Mouse (Mus musculus) right cerebral cortex, postnatal 25 days (tissue): ENCODE results near the gene Spint5.

ENCODE experiments used
- DNase-seq: peaks from one replicate; pipeline ENCODE4 v3.0.0; 2022

The Spint5 gene

DNA sequence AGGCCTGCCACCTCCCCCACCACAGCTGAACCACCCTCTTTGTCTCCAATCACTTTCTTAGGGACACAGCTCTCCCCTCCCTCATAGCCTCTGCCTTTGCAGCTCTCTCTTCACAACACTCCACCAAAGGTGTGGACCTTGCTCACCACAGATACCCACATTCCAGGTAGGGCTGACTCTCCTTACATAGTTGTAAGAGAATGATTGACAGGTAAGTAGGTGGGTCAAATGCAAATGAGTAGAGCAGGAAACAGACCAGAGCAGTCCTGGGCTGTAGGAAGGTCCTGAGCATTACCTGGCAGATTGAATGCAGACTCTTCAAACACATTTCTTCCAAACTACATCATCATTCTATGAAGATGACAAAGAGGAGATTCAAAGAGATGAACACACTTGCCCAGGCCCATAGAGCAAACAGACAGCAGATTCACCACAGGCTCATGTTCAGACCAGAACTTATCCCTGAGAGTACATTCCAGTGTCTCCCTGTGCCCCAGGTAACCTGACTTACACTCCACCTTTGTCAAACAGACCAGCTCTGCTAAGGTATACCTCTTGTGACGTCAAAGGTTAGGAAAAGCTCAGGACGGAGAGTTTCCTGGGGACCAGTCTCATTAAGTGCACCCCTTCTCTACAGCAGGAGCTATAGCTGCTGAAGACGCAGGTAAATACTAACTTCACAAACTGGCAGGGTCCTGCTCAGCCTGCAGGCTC, 22.4 kb downstream of the Spint5 start:
- no peak for DNase-seq

DNA sequence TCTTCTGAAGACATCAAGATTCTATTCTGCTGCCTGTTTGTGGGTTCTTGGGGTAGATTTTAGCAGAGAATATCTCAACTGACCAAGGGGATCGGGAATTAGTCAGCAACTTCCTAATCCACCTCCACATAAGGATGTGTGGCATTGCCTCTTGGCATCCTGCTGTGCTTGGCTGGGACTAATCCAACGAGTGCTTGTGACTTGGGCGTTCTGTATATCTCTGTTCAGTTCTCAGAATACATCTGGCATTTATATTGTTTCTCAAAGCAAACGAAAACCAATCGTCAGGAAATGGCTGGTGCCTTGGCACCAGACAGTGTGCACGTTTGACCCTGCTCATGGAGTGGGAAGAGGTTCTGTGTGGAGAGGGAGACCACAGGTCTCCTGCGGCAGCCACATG, 24.8 kb downstream of the Spint5 start:
- no peak for DNase-seq

DNA sequence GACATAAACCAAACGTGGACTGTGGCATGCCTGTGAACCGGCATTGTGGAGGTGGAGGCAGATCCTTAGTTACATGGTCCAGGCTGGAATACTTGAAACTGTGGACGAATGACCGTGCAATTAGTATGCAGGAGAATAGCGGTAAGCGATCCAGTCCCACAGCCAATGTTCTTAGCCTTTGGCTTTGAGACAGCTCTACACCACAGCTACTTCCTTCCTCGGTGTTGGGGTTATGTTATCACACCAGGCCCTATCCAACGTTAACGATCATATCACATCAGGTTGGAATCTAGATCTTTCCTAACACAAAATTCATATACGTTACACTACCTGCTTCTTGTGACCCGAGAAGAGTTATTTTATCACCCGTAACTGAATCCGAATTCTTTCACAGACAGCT, 29.9 kb downstream of the Spint5 start:
- DNase-seq = no peak

DNA sequence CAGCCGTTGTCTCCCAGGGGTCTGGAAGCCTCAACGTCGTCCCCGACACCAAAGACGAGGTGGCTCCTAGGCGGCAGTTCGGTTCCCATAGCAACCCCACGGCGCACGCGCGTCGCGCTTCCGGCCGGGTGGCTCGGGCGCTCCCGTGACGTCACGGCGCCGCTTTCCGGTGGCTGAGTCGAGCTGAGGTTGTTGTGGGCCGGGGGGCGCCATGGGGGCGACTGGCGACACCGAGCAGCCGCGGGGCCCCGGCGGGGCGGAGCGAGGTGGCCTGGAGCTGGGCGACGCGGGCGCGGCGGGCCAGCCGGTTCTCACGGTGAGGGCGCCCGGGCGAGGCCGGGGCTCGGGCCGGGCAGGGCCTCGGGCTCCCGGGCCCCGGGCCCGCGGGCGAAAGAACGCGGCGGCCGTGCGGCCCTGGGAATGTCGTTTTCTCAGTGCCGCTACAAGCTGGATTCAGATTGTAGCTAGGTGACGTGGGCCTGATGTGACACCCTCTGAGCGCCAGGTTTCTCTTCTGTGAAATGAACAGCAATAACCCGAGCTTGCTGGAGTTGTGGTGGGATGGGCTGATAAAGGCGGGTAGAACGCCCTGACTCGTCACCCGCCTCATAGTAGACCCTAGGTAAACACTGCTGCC, 30.9 kb downstream of the Spint5 start, which contains the start of the genes Wfdc3 and Dnttip1:
TSS of gene Wfdc3 (minus strand) at position 89 of the 637 bp plus-strand sequence.
TSS of gene Dnttip1 (plus strand) at position 141 of the 637 bp plus-strand sequence.
- DNase-seq = peak; percentile 95

DNA sequence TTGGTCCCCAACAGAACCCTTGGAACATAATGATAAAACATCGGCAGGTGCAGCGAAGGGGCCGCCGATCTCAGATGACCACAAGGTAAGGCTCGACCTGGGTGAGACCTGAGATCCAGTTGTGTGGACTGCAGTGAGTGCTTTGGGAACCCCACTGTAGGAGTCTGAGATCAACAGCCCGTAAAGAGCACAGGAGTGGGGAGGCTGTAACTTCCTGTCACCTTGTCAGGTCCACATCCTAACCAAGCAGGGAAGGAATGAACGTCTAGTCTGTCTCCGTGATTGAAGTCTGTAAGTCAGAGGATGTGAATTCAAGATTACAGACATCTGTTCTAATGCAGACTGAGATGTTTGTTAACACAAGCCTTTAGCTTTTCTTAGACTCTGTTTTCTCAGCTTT, 31.6 kb downstream of the Spint5 start:
- DNase-seq = no peak

DNA sequence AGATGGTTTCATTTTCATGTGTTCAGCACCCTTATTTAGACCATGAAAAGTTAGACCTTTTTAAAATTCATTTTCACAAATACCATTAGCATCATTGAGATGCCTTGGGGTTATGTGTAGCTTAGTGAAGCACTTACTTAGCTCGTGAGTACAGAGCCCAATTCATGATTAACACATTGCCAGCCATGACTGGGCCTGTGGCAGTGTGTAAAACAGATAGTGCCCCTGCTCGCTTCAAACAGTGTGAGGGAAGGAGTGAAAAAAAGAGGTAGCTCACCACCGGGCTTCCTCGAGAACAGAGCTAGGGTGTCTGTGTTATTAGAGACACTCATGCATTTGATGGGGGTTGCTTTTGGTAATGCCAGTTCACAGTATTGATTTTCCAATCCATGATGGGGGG, 33.1 kb downstream of the Spint5 start:
- no peak for DNase-seq

DNA sequence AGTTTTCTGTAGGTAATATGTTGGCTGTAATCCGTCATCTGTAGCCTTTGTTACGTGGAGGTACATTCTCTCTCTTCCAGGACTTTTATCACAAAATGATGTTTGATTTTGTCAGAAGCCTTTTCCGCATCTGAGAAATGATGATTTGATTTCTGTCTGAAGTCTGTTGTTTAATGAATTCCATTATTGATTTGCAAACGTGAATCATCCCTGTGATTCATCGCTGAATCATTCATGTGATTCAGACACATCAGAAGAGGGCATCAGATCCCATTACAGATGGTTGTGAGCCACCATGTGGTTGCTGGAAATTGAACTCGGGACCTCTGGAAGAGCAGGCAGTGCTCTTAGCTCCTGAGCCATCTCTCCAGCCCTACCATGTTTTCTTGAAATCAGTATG, 33.9 kb downstream of the Spint5 start:
- DNase-seq = no peak

DNA sequence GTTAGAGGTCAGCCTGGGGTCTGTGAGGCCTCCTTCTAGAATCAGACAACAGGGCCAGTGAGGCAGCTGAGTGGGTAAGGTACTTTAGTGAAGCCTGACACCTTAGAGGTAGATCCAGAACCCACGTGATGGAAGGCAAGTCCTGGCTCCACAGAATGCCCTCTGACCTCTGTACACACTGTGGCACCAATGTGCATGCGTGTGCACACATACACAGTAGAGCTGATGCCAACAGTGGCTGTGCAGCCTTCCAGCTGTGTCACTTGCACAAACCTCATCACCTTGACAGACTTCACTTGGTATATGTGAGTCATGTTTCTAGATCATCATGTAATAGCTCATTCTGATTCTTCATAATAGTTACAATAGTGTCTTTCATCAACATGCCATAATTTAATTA, 37.3 kb downstream of the Spint5 start:
- no peak for DNase-seq

DNA sequence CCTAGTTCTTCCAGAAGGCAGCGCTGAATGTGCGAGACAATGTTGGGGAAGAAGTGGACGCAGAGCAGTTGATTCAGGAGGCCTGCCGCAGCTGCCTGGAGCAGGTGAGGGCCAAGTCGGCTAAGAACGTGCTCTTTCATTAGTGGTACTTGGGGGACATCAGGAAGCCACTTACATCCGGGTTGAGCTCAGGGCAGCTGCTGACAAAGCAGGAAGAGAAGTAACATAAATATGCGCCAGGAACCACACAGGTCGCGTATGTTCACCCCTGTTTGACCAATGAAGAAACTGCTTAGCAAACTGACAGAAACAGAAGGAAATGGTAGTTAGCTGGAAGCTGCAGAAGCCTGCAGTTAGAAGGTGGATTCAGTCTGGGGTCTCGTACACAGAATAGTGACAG, 39.0 kb downstream of the Spint5 start:
- no peak for DNase-seq

DNA sequence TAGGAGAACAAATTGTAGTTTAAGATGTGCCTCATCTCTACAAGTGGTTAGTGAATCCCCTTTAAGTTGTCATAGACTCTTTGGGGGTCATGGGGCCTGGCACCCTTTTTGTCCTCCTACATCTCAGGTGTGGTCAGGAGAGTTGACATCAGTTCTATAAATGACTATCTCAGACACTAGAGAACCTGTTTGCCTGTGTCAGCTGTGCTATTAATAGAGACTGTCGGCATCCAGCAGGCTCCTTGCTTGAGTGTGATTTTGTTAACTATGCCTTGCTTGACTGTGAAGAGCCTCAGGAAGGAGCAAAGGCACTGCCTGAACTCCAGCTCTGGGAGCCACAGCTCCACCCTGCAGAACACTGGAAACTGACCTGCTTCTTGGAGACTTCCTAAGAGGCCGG, 39.7 kb downstream of the Spint5 start:
- no peak for DNase-seq

DNA sequence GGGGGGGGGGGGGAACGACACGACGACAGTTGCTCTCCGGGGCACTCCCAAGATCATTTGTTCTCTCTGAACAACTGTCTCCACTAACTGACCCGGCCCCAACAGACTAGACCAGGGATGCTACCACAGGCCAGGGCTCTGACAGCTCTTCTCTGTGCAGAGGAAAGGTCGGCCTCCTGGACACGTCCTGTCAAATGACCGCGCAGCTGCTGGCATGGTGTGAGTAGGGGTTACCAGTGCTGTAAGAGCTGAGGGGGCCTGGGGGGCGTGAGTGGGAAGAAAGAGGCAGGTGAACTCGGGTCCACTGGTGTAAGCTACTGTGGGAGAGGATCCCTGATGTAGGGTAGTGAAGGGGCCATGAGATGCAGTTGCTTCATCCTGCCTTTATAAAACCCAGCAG, 42.7 kb downstream of the Spint5 start:
- DNase-seq = no peak

DNA sequence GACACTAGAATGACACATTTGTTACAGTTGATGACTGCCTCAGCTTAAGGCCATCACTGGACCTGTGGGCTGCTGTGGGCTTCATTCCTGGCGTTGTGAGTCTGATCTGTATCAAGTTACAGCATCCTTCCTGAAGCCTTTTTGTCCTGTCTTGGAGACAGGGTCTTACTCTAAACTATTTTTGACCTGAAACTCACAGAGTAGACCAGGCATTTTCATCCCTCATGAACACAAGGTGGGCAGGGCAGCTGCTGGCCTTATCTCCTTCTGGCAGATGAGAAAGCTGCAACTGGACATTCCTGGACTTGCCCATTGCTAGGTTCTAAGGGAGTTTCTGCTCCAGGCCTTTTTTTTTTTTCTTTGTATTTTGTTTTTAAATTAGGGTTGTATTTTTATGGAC, 43.6 kb downstream of the Spint5 start:
- no peak for DNase-seq

DNA sequence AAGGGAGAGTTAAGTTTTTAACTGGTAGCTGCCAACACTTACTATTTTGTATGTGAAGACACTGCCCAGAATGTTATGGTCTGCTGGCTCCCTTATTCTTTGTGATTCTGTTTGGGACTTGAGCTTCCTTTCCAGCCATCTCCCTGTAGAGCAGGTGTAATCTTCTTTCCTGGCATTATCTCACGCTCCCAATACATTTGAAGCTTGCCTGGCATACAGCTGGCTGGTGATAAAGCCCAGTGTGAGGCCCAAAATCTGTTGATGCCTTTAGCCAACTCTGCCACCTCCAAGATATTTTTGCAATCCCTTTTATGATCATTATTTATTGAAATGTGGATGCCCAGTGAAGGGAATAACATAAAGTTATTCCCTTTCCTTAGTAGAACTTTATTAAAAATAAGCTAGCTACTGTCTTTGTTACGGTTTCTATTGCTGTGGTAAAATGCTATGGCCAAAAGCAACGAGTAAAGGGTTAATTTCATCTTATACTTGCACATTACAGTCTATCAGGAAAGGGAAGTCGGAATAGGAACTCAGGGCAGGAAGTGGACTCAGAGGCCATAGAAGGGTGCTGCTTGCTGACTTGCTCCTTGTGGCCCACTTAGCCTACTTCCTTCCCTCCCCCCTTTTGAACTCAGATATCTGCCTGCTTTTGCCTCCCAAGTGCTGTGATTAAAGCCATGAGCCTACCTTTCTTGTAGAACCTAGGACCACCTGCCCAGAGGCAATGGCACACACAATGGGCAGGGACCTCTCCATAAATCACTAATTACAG, 45.1 kb downstream of the Spint5 start:
- no peak for DNase-seq

DNA sequence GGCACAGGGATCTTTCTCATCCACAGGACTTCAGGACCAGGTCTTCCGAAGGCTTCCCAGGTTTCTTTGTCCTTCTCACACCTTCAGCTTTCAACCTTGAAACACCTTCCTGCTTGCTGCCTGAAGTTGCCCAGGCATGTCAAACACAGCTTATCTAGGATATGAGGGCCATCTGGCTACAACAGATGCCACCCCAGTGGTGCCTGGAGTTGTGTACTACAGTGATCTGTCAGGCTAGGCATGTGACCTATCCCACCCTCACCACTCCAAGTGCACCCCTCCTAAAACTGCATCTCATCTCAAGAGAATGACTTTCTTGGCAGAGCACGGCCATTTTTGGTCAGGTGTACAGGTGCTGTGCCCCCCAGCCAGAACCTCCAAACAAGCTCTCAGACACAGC, 46.4 kb downstream of the Spint5 start:
- no peak for DNase-seq

DNA sequence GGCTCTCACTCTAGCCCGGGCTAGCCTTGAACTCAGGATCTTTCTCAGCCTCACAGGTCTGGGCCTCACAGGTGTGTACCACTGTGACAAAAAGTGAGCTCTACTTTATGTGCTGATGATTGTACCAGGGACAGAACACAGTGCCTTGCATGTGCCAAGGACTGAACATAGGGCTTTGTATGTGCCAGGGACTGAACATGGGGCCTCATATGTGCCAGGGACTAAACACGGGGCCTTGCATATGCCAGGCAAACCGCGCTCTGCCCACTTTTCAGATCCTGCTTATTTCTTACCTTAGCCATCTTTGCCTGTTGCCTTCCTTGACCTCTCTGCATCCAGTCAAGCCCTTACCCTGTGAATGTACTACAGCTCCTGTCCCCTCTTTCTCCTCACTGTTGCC, 46.9 kb downstream of the Spint5 start:
- no peak for DNase-seq

DNA sequence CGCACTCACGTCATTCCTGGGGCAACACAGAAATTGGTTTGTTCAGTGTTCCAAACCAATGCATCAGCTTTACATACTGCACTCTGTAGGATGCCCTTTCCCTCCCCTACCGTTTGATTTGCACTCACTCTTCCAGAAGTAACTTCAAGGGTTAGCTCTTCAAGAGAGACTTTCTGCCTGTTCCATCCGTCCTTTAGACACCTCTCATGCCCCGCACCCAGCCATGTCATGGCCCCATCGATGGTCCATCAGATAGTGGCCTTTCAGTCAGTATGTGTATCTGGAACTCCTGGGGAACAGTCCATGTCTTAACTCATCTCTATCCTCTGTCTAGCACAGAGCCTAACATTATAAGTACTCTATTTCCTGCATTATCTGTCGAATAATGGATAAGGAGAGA, 47.5 kb downstream of the Spint5 start:
- DNase-seq = no peak

DNA sequence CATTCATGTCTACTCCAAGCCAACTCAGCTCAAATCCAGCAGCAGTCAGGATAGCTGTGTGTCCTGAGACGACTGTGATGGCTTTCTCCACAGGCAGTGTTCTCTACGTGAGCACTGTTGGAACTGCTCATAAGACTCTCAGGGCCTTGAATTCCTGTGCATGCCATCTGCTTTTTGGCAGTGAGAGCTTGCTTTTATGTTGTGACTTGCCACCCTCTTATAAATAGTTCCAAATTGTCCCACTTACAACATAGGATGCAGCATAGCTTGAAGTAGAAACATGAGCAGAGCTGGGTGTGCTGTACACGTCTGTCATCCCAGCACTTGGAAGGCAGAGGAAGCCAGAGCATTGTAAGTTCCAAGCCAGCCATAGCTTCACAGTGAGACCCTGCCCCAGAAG, 50.7 kb downstream of the Spint5 start:
- no peak for DNase-seq
